Mouse (Mus musculus) retina, postnatal 1 day (tissue): ENCODE measurements at regions not wholly inside any gene's neighbourhood (a gene's known extent, or its start where the extent isn't known, plus 50 kb on each side); places are given as distances from the start of the nearest gene placed in this dataset.
A peak's percentile ranks its signal among the peaks of the same experiment; 100 is the strongest.

Source experiments
- DNase-seq: peaks from one replicate; pipeline ENCODE4 v3.0.0-alpha.2; 2012

GRCm38 (mm10) chr2:64860113-64860512, 164.7 kb downstream of the Grb14 start:
- peak; percentile 28 for DNase-seq

- DNase-seq = peak; percentile 87
These were observed 170.9 kb downstream of the Grb14 start for GRCm38 (mm10) chr2:64853918-64854317.

- DNase-seq = peak; percentile 30
These were observed 171.9 kb downstream of the Grb14 start for GRCm38 (mm10) chr2:64852913-64853312.

- DNase-seq = peak; percentile 66
These were observed 173.7 kb downstream of the Grb14 start for GRCm38 (mm10) chr2:64851096-64851495.

- peak; percentile 79 for DNase-seq
These were observed 174.1 kb downstream of the Grb14 start for GRCm38 (mm10) chr2:64850656-64851055.

- peak; percentile 24 for DNase-seq
These were observed 200.3 kb downstream of the Grb14 start for GRCm38 (mm10) chr2:64824494-64824893.

- DNase-seq = peak; percentile 12
These were observed 200.9 kb downstream of the Grb14 start for GRCm38 (mm10) chr2:64823905-64824304.

GRCm38 (mm10) chr2:64823074-64823473, 201.7 kb downstream of the Grb14 start:
- DNase-seq = peak; percentile 8

- DNase-seq = peak; percentile 9
These were observed 206.6 kb downstream of the Grb14 start for GRCm38 (mm10) chr2:64818159-64818558.
